Mouse (Mus musculus) limb, embryonic 13.5 days (tissue): ENCODE results near the gene Bicd2. TPM values are rescaled to one million over a fixed set of nuclear protein-coding genes. Genes with fewer than 3 reads are reported as not detected.

Source experiments
- ATAC-seq: fragments of 200-750 bp; cut with Nextera tagmentation; 2 replicates; pipeline ENCODE4 v1.8.0; 2017; ENCODE audit warnings: low read depth, moderate number of reproducible peaks, moderate TSS enrichment; ENCODE audit not compliant: low FRiP score
- H3K27ac ChIP-seq: fragments of 300-500 bp; sonication (generic); 2 replicates; pipeline ENCODE4 v1.5.1; 2015; ENCODE audit warnings: inconsistent platforms, mild to moderate bottlenecking, moderate library complexity
- H3K27me3 ChIP-seq: fragments of 300-500 bp; sonication (generic); 2 replicates; pipeline ENCODE4 v1.6.1; 2015; ENCODE audit warnings: mild to moderate bottlenecking, inconsistent platforms
- H3K36me3 ChIP-seq: fragments of 300-500 bp; sonication (generic); 2 replicates; pipeline ENCODE4 v1.6.1; 2015; ENCODE audit warnings: inconsistent platforms, mild to moderate bottlenecking, moderate library complexity
- H3K4me1 ChIP-seq: fragments of 300-500 bp; sonication (generic); 2 replicates; pipeline ENCODE4 v1.6.1; 2015; ENCODE audit warnings: inconsistent platforms
- H3K4me2 ChIP-seq: fragments of 300-500 bp; sonication (generic); replicated peaks from 2 replicates; pipeline ENCODE4 v1.6.1; 2015; ENCODE audit warnings: inconsistent platforms, mild to moderate bottlenecking, moderate library complexity
- H3K4me3 ChIP-seq: fragments of 300-500 bp; sonication (generic); 2 replicates; pipeline ENCODE4 v1.5.1; 2015; ENCODE audit warnings: moderate library complexity, mild to moderate bottlenecking, inconsistent platforms
- H3K9ac ChIP-seq: fragments of 300-500 bp; sonication (generic); 2 replicates; pipeline ENCODE4 v1.6.1; 2015; ENCODE audit warnings: mild to moderate bottlenecking, inconsistent platforms
- H3K9me3 ChIP-seq: fragments of 300-500 bp; sonication (generic); 2 replicates; pipeline ENCODE4 v1.6.1; 2016; ENCODE audit warnings: inconsistent platforms
- WGBS: fragments of 180-500 bp; shearing (Covaris S2); methylation state at CpG from one replicate; pipeline ENCODE4 v1.1.7; 2015; 5-methylcytosine and 5-hydroxymethylcytosine counted together
- polyA plus RNA-seq: library from polyadenylated mRNA; unstranded; fragments of >200 nt; fragmentation: Nextera tagmentation; extraction: Ambion mirVana; gene quantifications from 2 replicates; pipeline ENCODE4 v1.2.1, GENCODE M21; 2015

Gene Bicd2
- polyA plus RNA-seq = 34.2 and 36.6 TPM in 2 replicates

DNA sequence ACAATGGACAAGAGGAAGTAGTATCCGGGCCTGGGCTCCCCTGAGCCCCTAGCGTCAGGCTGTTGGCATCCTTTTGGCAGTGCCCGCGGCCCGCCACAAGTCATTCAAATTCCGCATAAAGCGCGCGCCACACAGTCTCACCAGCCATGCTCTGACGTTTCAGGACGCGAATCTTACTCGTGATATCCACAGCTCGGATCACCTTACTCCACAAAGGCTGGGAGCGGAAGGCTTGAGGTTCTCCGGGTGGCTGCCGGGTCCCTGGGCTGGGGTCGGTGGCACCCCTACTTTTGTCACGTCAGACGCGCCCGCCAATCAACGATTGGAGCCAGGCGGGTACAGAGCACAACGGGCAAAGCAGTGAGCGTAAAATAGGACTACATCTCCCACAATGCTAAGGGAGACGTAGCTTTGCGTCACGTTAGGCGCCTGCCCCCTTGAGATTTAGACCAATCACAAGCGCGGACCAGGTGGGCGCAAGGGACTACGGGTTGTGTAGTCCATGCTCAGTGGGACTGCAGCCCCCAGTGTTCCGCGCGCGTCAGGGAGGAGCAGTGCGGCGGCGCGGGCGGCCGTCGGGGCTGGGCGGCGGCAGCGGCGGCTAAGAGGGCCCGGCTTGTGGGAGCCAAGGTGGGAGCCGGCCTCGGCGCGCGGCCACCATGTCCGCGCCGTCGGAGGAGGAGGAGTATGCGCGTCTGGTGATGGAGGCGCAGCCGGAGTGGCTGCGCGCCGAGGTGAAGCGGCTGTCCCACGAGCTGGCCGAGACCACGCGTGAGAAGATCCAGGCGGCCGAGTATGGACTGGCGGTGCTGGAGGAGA is at the start of gene Bicd2:
TSS of gene Bicd2 (plus strand) at position 574 of the 819 bp plus-strand sequence.
- Histone ChIP-seq H3K9me3 (no peaks in the 10 kb centered on the region), H3K27me3 (no peaks in the 10 kb centered on the region), H3K9ac (peak within 1 kb of the TSS; percentile 83), H3K27ac (peak within 1 kb of the TSS; percentile 67), H3K36me3 (no peaks in the 10 kb centered on the region), H3K4me2 (peak within 1 kb of the TSS; percentile 94), H3K4me1 (peaks cover 53% of the 10 kb centered on the region), H3K4me3 (peak within 1 kb of the TSS; percentile 81)
- under 1% methylated on average over 74 of the region's 74 CpGs for WGBS
- peak; percentile 99 for ATAC-seq

DNA sequence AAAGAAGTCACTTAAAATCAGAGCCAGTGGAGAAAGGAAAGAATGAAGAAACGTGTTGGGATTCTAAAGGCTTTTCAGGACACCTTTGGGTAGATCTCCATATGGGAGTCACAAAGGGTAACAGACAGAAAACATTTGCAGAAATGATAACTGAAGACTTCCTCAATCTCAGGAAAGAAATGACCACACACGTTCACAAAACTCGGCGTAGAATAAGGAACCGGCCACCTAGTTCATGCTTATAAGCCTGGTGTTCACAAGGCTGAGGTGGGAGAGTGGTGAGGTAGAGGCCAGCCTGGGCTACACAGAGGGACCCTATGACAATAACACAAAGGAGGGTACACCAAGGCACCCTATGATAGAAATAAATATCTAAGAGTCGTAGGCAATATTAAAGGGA is 49.4 kb upstream of the Bicd2 start:
- 86% methylated on average over 6 of the region's 6 CpGs for WGBS
- no peak for ATAC-seq
- 0 out of 2 replicates have a peak, but pooled peaks cover 3% of the 10 kb centered on the region for H3K9me3 ChIP-seq
- H3K9ac ChIP-seq = no peak overlapping the region
- no peaks in the 10 kb centered on the region for H3K27me3 ChIP-seq
- no peaks in the 10 kb centered on the region for H3K36me3 ChIP-seq
- no peaks in the 10 kb centered on the region for H3K4me1 ChIP-seq
- no peak overlapping the region for H3K4me3 ChIP-seq
- no peak overlapping the region for H3K4me2 ChIP-seq
- no peak overlapping the region for H3K27ac ChIP-seq

DNA sequence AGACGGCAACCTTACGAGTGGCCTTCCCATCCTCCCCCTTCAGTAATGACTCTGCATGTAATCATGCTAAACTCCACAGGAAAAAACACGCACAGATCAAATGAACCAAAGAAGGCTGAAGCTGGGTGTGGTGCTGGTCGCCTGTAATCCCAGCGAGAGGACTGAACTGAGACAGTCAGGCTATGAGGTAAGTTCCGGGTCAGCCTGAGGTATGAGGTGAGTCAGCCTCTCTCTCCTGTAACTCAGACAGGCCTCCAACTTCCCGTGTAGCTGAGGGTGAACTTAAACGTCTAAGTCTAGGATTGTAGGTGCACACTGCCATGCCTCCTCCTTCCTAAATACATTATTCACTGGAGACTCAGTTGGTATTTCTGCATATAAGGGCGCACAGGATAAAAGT is 47.3 kb upstream of the Bicd2 start:
- no peak overlapping the region for H3K4me2 ChIP-seq
- ATAC-seq = no peak
- H3K4me3 ChIP-seq = no peak overlapping the region
- 0 out of 2 replicates have a peak, but pooled peaks cover 3% of the 10 kb centered on the region for H3K9me3 ChIP-seq
- H3K27ac ChIP-seq = no peak overlapping the region
- WGBS = 78% methylated on average over 9 of the region's 9 CpGs
- no peaks in the 10 kb centered on the region for H3K4me1 ChIP-seq
- H3K36me3 ChIP-seq = no peaks in the 10 kb centered on the region
- no peaks in the 10 kb centered on the region for H3K27me3 ChIP-seq
- no peak overlapping the region for H3K9ac ChIP-seq

DNA sequence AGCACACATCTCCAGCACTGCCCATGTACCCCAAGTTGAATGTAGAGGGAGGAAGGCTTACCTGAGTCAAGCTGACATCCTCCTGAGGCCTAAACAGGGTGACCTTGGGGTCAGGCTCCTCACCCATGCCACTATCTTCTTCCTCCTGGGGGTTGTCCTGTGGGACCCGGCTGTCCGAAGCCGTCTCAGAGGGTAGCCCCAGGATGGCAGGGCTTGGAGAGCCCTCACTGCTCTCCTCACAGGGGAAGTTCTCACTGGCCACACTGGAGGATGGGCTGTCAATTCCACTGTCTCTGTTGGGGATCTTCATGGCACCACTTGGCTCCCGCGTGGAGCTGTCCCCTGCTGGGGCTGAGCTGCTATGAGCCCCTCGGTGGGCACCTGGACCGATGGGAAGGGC is 45.1 kb upstream of the Bicd2 start:
- Histone ChIP-seq H3K4me1 (no peaks in the 10 kb centered on the region), H3K4me3 (no peak overlapping the region), H3K4me2 (no peak overlapping the region), H3K9ac (no peak overlapping the region), H3K36me3 (no peaks in the 10 kb centered on the region), H3K9me3 (0 out of 2 replicates have a peak, but pooled peaks cover 3% of the 10 kb centered on the region), H3K27ac (no peak overlapping the region), H3K27me3 (no peaks in the 10 kb centered on the region)
- 82% methylated on average over 7 of the region's 7 CpGs for WGBS
- ATAC-seq = no peak

DNA sequence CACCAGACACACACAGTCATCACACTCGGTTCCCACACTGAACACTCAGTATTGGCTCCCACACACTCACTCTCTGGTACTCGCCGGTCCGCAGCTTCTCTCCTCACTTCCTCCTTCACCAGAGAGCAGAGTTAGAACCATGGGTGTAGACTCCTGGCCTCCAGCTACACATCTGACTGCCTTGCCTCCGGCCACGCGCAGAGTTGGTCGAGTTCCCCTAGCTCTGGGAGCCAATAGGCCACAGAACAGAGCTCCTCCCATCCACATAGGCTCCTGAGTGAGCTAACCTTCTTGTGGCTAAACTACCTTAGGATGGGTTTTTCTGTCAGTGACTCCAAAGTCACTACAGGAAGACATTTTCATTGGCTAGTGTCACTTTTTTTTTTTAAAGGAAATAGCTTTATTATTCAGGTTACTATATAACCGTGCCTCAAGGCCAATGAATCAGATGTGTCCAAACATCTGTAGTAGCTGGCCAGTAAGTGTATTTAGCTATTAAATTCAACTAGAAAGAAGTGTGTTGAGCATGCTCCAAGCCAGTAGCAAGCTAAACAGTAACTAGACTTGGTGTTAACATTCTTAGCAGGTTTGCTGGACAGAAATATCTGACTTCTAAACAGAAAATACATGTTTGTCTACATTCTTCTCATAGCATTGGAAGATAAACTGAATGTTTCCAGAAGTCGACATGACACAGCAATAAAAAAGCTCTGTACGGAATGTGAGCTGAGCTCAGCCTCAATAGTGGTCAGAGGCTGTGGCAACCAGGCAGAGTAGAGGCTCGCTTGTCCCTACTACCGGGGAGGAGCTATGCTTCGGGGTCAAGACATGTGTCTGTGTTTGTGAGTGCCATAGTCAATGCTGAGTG is 42.6 kb upstream of the Bicd2 start:
- no peak for ATAC-seq
- no peaks in the 10 kb centered on the region for H3K36me3 ChIP-seq
- H3K27ac ChIP-seq = no peak overlapping the region
- H3K4me2 ChIP-seq = no peak overlapping the region
- no peak overlapping the region for H3K9ac ChIP-seq
- no peaks in the 10 kb centered on the region for H3K27me3 ChIP-seq
- H3K9me3 ChIP-seq = no peaks in the 10 kb centered on the region
- WGBS = 76% methylated on average over 14 of the region's 14 CpGs
- no peaks in the 10 kb centered on the region for H3K4me1 ChIP-seq
- no peak overlapping the region for H3K4me3 ChIP-seq

DNA sequence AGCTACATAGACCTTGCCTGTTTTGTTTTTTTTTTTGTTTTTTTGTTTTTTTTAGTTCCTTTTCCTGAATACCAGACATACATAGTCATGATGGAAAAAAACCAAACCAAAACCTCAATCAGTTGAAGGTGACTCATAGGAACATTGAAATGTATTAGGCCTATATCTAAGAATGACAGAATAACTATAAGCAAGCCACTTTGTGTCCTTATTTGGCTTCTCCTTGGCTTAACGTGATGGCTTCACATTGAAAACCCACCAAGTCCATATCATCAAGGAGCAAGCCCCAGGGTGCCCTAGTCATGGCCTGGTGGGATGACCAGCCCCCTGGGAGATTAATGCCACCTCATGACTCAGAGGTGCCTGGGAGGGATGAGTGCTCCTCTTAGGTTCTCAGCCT is 40.6 kb upstream of the Bicd2 start:
- Histone ChIP-seq H3K9me3 (no peaks in the 10 kb centered on the region), H3K9ac (no peak overlapping the region), H3K27ac (no peak overlapping the region), H3K27me3 (no peaks in the 10 kb centered on the region), H3K4me3 (no peak overlapping the region), H3K36me3 (no peaks in the 10 kb centered on the region), H3K4me2 (no peak overlapping the region), H3K4me1 (no peaks in the 10 kb centered on the region)
- WGBS = 75% methylated on average over 1 of the region's 1 CpGs
- no peak for ATAC-seq

DNA sequence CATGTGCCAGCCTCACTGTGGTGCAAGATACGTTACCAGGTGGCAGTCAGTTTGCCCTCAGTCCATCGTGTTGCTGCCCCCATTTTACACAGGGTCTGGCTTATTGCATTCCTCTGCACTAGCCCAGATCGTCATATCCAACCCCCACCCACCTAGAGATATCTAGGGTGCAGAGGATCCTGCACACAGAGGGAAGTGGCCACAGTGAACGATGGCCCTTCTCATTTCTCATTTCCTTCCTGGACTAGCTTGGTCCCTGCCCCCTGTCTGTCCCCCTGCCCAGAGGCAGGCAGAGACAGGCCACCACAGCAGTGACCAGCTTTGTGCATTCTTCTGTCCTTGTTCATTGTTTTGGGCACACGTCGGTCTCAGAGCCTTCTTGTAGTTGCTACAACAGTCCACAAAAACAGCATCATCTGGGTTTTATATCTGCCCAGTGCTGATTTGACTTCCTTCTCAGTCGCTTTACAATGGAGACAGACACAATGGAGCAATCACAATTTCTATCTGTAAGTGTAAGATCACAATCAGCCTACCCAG is 34.5 kb upstream of the Bicd2 start:
- H3K9ac ChIP-seq = no peak overlapping the region

DNA sequence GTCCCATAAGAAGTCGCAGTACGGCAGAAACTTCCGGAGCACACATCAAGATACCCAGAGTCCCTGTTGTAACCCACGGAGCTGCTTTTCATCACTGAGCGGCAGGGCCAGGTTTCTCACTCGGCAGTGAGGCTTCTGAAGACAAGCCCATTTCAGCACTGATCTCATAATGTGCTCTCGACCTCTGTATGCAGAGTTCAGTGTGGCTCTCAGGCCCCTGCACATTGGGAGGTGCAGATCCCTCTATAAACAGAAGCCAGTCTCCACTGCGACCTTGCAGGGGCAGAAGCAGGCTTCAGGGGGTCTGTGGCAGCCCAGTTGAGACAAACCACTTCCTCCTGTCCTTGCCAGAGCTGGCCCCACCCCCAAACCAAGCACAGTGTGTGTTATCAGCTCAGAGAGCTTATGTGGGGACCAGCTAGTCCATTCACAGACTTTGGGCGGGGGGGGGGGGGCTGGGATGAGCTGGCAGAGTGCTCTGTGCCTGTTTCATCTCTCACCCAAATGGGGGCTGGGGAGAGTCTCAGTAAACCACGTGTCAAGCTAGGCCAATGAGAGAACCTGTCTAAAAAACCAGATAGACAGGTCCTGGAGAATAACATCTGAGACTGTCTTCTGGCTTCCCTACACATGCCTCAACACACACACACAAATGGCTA is 33.9 kb upstream of the Bicd2 start:
- H3K36me3 ChIP-seq = no peaks in the 10 kb centered on the region
- H3K4me3 ChIP-seq = no peak overlapping the region
- no peak overlapping the region; the same call in 1 of the 2 replicates for H3K4me2 ChIP-seq
- peak; percentile 40; the same call in 1 of the 2 replicates for ATAC-seq
- no peak overlapping the region for H3K9ac ChIP-seq
- peaks cover 10% of the 10 kb centered on the region for H3K4me1 ChIP-seq
- no peak overlapping the region; the same call in 1 of the 2 replicates for H3K27ac ChIP-seq
- WGBS = 35% methylated on average over 10 of the region's 10 CpGs
- H3K9me3 ChIP-seq = no peaks in the 10 kb centered on the region
- H3K27me3 ChIP-seq = no peaks in the 10 kb centered on the region

More for the DNA sequence above, 34.5 kb upstream of the Bicd2 start:
- Histone ChIP-seq H3K27ac (no peak overlapping the region; the same call in 1 of the 2 replicates), H3K4me1 (peaks cover 10% of the 10 kb centered on the region), H3K9me3 (no peaks in the 10 kb centered on the region), H3K36me3 (no peaks in the 10 kb centered on the region), H3K4me2 (no peak overlapping the region), H3K4me3 (no peak overlapping the region), H3K27me3 (no peaks in the 10 kb centered on the region)
- no peak for ATAC-seq
- 71% methylated on average over 7 of the region's 7 CpGs for WGBS

DNA sequence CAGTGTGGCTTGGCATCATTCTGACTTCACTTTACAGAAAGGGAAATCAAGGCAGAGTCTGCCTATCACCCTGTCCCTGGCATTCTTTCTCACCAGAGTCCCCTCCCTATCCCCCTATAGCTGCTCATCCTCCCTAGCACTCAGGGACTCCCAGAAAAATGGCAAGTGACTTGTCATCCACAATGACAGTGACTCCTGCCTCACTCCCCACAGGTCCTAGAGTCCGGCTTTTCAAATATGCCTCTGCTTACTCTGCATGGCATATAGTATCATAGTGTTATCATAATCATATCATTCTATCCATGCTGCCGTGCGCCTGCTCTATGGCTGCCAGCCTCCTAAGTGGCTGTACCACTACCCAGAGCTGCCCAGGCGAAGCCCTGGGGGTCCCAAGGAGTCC is 33.2 kb upstream of the Bicd2 start:
- H3K4me3 ChIP-seq = no peak overlapping the region
- no peaks in the 10 kb centered on the region for H3K36me3 ChIP-seq
- no peaks in the 10 kb centered on the region for H3K27me3 ChIP-seq
- H3K9me3 ChIP-seq = no peaks in the 10 kb centered on the region
- no peak overlapping the region for H3K4me2 ChIP-seq
- WGBS = 93% methylated on average over 4 of the region's 4 CpGs
- no peak for ATAC-seq
- no peak overlapping the region for H3K27ac ChIP-seq
- peaks cover 10% of the 10 kb centered on the region for H3K4me1 ChIP-seq
- no peak overlapping the region for H3K9ac ChIP-seq

DNA sequence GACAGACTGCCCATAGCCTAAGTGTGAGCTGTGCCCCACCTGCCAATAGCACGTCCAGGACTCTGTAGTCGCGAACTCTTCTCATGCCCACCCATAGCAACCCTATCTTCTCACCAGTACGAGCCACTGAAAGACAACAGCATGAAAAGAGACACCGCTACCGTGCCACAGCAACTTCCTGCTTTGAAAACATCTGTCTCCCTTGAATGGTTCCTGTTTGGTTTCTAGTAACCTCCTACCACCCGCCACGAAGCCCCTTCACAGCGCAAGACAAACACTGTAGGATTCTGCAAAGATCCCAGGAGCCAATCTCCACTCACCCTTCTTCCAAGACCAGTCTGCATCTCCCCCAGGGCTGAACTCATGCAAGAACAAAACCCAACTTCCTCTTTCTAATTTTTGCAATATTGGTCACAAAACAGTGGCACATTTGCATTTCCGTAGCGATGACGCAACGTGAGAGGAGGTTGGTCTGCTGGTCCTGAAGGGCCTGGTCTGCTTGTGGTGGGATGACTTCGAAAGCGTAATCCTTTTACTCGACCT is 32.5 kb upstream of the Bicd2 start:
- peaks cover 10% of the 10 kb centered on the region for H3K4me1 ChIP-seq
- H3K4me2 ChIP-seq = no peak overlapping the region
- H3K9ac ChIP-seq = no peak overlapping the region
- WGBS = 90% methylated on average over 16 of the region's 16 CpGs
- H3K4me3 ChIP-seq = no peak overlapping the region
- no peak overlapping the region for H3K27ac ChIP-seq
- no peaks in the 10 kb centered on the region for H3K27me3 ChIP-seq
- no peaks in the 10 kb centered on the region for H3K36me3 ChIP-seq
- H3K9me3 ChIP-seq = no peaks in the 10 kb centered on the region
- ATAC-seq = no peak

DNA sequence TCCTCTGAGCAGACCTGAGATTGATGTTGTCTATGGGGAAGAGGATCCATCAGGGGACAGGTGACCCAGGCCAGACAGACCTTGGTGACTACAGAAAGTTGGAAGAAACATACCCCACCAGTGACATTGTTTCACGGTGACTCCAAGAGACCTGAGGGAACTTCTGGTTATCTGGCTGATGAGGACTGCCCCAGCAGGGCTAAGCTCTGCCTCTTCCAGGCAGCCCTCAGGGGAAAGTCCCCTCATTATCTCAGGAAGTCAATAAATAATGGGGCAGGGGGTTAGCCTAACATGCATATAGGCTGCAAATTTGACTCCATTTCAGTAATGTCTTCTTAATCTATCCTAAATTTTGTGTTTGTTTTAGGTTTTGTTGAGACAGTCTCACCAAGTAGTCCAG is 31.9 kb upstream of the Bicd2 start:
- WGBS = 77% methylated on average over 1 of the region's 1 CpGs
- Histone ChIP-seq H3K36me3 (no peaks in the 10 kb centered on the region), H3K27me3 (no peaks in the 10 kb centered on the region), H3K4me2 (no peak overlapping the region), H3K4me1 (peaks cover 10% of the 10 kb centered on the region), H3K27ac (no peak overlapping the region), H3K9me3 (no peaks in the 10 kb centered on the region), H3K9ac (no peak overlapping the region), H3K4me3 (no peak overlapping the region)
- no peak for ATAC-seq
